Mouse (Mus musculus): ENCODE measurements around the gene Dmkn. TPM values are rescaled to one million over a fixed set of nuclear protein-coding genes. Genes with fewer than 3 reads are reported as not detected.

Dmkn gene
- total RNA-seq, 2 experiments from 2014 or later: 0.56 to 1.00 TPM

GRCm38 (mm10) chr7:30744022-30744598, 19.4 kb upstream of the Dmkn start:
- DNase-seq (ENCODE audit: low spot score in 2 of 2): no peak
- TF ChIP-seq CTCF (conservative IDR thresholded peaks at IDR 0.05): peak; percentile 35

GRCm38 (mm10) chr7:30747525-30748204, 15.9 kb upstream of the Dmkn start:
- H3K4me3 ChIP-seq: no peak overlapping the region
- H3K27ac ChIP-seq: no peak overlapping the region
- peak; percentile 31 for TF ChIP-seq CTCF (conservative IDR thresholded peaks at IDR 0.05)
- no peak for DNase-seq (ENCODE audit: low spot score in 2 of 2)

More at GRCm38 (mm10) chr7:30744022-30744598, 19.4 kb upstream of the Dmkn start:
- Histone ChIP-seq H3K27ac (no peak overlapping the region), H3K4me3 (no peak overlapping the region)

DNA sequence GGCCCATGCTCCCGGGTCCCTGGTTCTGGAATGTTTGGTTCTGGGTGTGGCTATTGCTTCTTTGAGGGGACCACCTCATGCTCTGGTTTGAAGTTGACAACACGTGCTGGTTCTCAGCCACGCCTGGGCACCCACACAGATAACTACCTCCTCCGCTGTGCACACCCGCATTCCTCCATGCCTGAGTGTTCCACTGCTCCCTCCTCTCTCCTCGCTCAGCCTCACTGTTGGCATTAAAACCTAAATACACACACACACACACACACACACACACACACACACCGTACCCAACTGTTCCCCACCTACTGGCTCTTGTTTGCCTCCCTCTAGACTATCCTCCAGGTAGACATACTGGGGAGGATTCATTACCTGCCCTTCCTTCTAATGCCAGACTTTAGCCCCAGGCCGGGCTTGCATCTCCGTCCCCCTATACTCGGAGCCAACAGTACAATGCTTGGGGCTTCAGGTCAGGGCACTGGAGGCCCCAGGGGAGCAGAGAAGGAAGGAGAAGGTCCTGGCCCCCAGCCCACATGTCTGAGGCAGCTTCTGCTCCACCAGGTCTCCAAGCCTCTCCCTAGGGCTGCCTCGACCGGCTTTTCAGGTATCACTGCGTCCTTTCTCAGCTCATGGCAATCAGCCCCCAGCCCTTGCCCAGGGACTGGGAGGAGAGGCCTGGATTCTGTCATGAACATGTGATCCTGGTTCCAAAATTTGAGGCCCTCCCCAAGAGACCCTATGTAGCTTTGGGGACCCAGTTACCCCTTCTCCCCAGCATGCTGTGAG, 13.5 kb upstream of the Dmkn start:
- no peak for TF ChIP-seq CTCF (conservative IDR thresholded peaks at IDR 0.05)
- Histone ChIP-seq H3K4me3 (no peak overlapping the region), H3K27ac (no peak overlapping the region)
- DNase-seq (ENCODE audit: low spot score in 2 of 2): no peak

DNA sequence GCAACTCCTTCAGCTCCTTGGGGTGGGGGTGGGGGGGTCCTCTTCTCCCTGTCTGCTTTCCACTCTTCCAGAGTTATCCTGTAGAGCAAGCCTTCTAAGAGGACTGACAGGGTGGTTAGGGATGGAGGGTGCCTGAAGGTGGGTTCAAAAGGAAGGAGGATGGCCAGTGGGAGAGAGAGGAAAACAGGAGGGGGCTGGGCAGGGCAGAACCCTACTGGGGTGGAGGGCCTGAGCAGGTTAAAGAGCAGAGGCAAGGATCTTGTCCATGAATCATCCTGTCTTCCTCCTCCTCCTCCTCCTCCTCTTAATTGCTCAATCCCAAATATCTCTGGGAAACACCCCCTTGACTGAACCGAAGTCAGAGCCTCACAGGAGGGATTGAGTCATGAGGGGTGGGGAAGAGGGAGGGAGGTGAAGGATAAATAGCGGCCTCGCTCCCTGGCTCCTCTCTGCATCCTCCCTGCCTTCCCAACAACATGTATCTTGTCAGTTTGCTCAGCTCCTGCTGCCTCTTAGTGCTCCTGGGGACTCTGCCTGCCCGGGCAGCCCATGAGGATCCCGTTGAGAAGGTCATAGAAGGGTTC, 12.4 kb upstream of the Dmkn start, which contains the start of gene Sbsn:
Gene Sbsn, plus strand, starts transcription at position 386 of the 584 bp plus-strand sequence.
- no peak within 1 kb of the TSS for H3K4me3 ChIP-seq
- no peak within 1 kb of the TSS for H3K27ac ChIP-seq
- no peak for TF ChIP-seq CTCF (conservative IDR thresholded peaks at IDR 0.05)
- no peak for DNase-seq (ENCODE audit: low spot score in 2 of 2)

- no peak for TF ChIP-seq CTCF (conservative IDR thresholded peaks at IDR 0.05)
- H3K27ac ChIP-seq: no peak overlapping the region
- no peak for DNase-seq (ENCODE audit: low spot score in 2 of 2)
- H3K4me3 ChIP-seq: no peak overlapping the region
Observed at GRCm38 (mm10) chr7:30757001-30757400, 6.6 kb upstream of the Dmkn start.

GRCm38 (mm10) chr7:30758853-30759252, 4.7 kb upstream of the Dmkn start:
- H3K4me3 ChIP-seq: no peak overlapping the region
- H3K27ac ChIP-seq: no peak overlapping the region
- TF ChIP-seq CTCF (conservative IDR thresholded peaks at IDR 0.05): peak; percentile 57
- DNase-seq (ENCODE audit: low spot score in 2 of 2): no peak

DNA sequence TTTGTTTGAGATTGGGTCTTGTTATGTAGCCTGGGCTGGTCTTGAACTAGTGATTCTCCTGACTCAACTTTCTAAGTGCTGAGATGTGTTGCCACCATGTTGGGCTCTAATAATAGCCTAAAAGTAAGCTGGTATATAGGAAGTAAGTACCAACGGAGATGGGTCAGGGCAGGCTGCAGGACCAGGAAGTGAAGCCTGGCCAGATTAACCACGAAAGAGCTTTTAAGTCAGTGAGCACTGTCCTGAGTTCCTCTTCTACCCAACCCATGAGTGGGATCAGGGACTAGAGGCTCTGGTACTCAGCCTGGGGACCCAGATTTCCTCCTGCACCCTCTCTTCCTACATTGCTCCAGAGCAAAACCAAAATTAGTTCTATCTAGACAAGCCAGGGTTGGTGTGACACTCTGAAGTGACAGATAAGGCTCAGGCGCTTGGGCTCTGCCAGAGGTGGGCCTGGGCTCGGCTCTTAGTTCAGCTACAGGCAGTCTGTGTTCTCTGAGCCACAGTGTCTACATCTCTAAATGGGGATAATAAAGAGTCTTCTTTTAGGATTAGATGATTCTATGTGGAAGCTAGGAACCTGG, 1.7 kb upstream of the Dmkn start:
- Histone ChIP-seq H3K27ac (no peak overlapping the region), H3K4me3 (no peak overlapping the region)
- no peak for TF ChIP-seq CTCF (conservative IDR thresholded peaks at IDR 0.05)
- DNase-seq (ENCODE audit: low spot score in 2 of 2): no peak

GRCm38 (mm10) chr7:30765173-30765572, 1.6 kb downstream of the Dmkn start:
- Histone ChIP-seq H3K27ac (no peak overlapping the region), H3K4me3 (no peak overlapping the region)
- TF ChIP-seq CTCF (conservative IDR thresholded peaks at IDR 0.05): no peak
- no peak for DNase-seq (ENCODE audit: low spot score in 2 of 2)

- TF ChIP-seq CTCF (conservative IDR thresholded peaks at IDR 0.05): peak; percentile 48
- Histone ChIP-seq H3K4me3 (no peak overlapping the region), H3K27ac (no peak overlapping the region)
- DNase-seq (ENCODE audit: low spot score in 2 of 2): no peak
Observed at GRCm38 (mm10) chr7:30766408-30766807, 2.9 kb downstream of the Dmkn start.

DNA sequence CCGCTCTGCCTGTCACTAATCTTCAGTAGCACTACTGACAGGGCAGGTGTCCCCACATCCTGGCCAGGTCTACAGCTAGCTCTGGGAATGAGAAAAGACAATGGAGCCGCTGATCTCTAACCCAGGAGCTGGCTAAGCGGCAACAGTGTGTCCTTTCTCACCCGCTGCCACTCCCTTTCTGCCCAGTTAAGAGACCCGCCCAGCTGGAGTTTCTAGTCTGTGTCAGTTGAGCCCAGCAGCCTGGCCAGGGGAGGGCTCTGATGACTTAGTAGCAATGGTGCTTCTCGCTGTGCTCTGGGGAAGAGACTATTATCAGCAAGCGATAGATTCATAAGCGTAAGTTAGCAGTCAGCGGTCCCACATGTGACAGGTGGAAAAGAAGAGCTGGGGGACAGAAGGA, 5.7 kb downstream of the Dmkn start:
- no peak for DNase-seq (ENCODE audit: low spot score in 2 of 2)
- no peak overlapping the region for H3K27ac ChIP-seq
- TF ChIP-seq CTCF (conservative IDR thresholded peaks at IDR 0.05): no peak
- no peak overlapping the region for H3K4me3 ChIP-seq

DNA sequence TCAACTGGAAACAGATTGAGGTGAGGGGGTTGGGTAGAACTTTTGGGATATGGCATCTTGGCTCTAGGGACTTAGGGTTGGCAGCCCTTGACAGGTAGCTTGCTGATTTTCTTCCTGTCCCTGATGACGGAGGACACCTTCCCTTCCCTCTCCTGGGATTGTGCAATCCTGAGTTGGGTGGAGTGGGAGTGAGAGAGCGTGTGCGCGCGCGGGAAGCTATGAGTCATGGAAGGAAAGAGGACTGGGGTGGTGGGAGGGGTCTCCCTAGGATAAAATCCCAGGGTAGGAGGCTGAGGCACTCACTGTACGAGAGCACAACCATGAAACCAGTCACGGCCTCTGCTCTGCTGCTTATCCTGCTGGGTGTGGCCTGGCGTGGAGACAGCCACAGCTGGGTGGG, 12.5 kb downstream of the Dmkn start:
- no peak for DNase-seq (ENCODE audit: low spot score in 2 of 2)
- Histone ChIP-seq H3K4me3 (no peak overlapping the region), H3K27ac (no peak overlapping the region)
- no peak for TF ChIP-seq CTCF (conservative IDR thresholded peaks at IDR 0.05)

DNA sequence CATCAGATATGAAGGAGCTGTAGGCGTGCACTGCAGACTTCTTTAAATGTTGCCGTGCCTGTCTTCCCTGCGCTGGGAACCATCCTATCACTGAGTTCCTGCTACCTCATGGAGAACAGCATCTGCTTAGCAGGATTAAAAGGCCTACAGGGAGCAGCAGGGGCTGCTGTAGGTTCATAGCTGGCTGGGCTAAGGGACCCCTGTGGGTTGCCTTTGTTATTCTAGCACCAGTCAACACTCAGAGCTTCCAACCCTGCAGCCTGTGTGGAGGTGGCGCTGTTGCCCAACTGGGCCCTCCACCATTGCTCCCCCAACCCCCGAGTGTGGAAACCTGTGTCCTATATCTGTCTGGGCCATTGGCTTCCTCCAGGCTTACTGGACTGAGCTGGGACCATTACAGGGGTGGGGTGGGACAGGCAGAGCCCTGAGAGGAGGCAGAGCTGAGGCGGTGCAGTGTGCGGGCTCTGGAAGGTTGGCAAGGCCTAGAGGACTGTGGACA, 13.6 kb downstream of the Dmkn start:
- Histone ChIP-seq H3K4me3 (no peak overlapping the region), H3K27ac (no peak overlapping the region)
- TF ChIP-seq CTCF (conservative IDR thresholded peaks at IDR 0.05): no peak
- no peak for DNase-seq (ENCODE audit: low spot score in 2 of 2)

DNA sequence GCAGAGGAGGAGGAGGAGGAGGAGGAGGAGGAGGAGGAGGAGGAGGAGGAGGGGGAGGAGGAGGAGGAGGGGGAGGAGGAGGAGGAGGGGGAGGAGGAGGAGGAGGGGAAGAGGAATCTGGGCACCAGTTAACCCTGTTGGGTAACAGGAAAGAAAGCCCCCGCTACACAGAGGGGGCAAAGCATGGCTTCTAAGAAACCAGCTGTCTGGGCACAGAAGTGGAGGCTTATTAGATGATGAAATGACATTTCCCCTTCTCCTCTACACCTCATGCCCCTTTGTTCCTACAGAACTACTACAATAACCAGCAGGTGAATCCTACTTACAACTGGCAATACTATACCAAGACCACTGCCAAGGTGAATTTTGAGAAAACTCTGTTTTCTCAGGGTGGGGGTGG, 14.4 kb downstream of the Dmkn start:
- Histone ChIP-seq H3K27ac (no peak overlapping the region), H3K4me3 (no peak overlapping the region)
- TF ChIP-seq CTCF (conservative IDR thresholded peaks at IDR 0.05): no peak
- no peak for DNase-seq (ENCODE audit: low spot score in 2 of 2)
